Mouse (Mus musculus) NIH3T3 (cell line): ENCODE data around the gene Rab31.

ENCODE experiments used
- DNase-seq: peaks from one replicate; pipeline ENCODE4 v3.0.0-alpha.2; 2012; ENCODE audit warnings: low read depth

The Rab31 gene

GRCm38 (mm10) chr17:65771951-65772934 lies at the start of gene Rab31:
Rab31 (minus strand) TSS chr17:65772752.
- DNase-seq = peak; percentile 91

- DNase-seq = no peak
Measured at GRCm38 (mm10) chr17:65820197-65820596, 47.6 kb upstream of the Rab31 start.

- DNase-seq = peak; percentile 78
Measured at GRCm38 (mm10) chr17:65813763-65814162, 41.2 kb upstream of the Rab31 start.

GRCm38 (mm10) chr17:65811032-65811431 lies 38.5 kb upstream of the Rab31 start:
- DNase-seq = no peak

GRCm38 (mm10) chr17:65806416-65806815 lies 33.9 kb upstream of the Rab31 start:
- no peak for DNase-seq

- DNase-seq = no peak
Measured at GRCm38 (mm10) chr17:65805966-65806365, 33.4 kb upstream of the Rab31 start.

- no peak for DNase-seq
Measured at GRCm38 (mm10) chr17:65802026-65802425, 29.5 kb upstream of the Rab31 start.

- no peak for DNase-seq
Measured at GRCm38 (mm10) chr17:65800451-65800850, 27.9 kb upstream of the Rab31 start.

- DNase-seq = no peak
Measured at GRCm38 (mm10) chr17:65799353-65799752, 26.8 kb upstream of the Rab31 start.

GRCm38 (mm10) chr17:65798446-65798845 lies 25.9 kb upstream of the Rab31 start:
- no peak for DNase-seq

- no peak for DNase-seq
Measured at GRCm38 (mm10) chr17:65796056-65796455, 23.5 kb upstream of the Rab31 start.

GRCm38 (mm10) chr17:65794096-65794850 lies 21.7 kb upstream of the Rab31 start:
- no peak for DNase-seq

- no peak for DNase-seq
Measured at GRCm38 (mm10) chr17:65793307-65793930, 20.9 kb upstream of the Rab31 start.

- DNase-seq = peak; percentile 55
Measured at GRCm38 (mm10) chr17:65791161-65791560, 18.6 kb upstream of the Rab31 start.

- no peak for DNase-seq
Measured at GRCm38 (mm10) chr17:65789576-65789975, 17.0 kb upstream of the Rab31 start.

GRCm38 (mm10) chr17:65788542-65789291 lies 16.2 kb upstream of the Rab31 start:
- DNase-seq = peak; percentile 28

GRCm38 (mm10) chr17:65787261-65787660 lies 14.7 kb upstream of the Rab31 start:
- no peak for DNase-seq

- DNase-seq = no peak
Measured at GRCm38 (mm10) chr17:65786225-65786624, 13.7 kb upstream of the Rab31 start.

GRCm38 (mm10) chr17:65785707-65786106 lies 13.2 kb upstream of the Rab31 start:
- no peak for DNase-seq

- peak; percentile 60 for DNase-seq
Measured at GRCm38 (mm10) chr17:65784610-65785140, 12.1 kb upstream of the Rab31 start.
